Mouse (Mus musculus): ENCODE data around the gene 1110002E22Rik.

The 1110002E22Rik gene

DNA sequence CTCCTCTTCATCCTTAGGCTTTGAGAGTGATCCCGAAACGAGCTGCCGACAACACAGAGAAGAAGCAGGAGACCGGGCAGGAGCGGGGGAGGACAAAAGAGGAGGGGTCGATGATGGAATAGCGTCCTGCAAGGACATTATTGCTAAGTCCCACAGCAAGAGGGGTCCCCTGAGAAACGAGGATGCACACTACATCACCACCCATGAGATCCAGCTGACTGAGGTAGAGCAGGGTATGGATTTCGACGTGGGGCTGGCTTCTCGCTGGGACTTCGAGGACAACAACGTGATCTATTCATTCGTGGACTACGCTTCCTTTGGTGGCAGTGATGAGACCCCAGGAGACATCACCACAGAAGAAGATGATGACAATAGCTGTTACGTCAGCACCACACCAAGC lies 1.1 kb downstream of the 1110002E22Rik start:
- DNase-seq, result peak in 1 of 2 experiments; percentile 15

- peak; percentile 45 to 64 for DNase-seq
These were observed 1.6 kb downstream of the 1110002E22Rik start for GRCm38 (mm10) chr3:138066348-138066856.

DNA sequence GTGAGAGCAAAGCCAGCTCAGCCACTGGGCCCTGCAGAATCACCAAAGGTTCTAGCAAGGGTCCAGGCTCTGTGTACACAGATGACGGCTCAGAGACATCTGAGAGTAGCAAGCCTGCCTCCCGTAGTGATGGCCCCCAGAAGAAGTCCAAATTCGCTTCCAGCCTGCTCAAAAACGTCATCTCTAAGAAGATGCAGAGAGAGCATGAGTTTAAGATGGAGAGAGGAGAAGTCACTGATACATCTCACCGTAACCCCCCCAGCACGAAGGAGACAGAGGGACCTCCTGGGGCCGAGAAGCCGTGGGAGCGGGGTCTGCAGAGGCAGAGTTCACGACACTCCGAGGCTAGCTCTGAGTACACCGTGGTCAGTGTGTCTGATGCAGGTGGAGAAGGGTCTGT lies 2.4 kb downstream of the 1110002E22Rik start, which contains the start of gene Gm5105:
TSS of gene Gm5105 (minus strand) at position 101 of the 400 bp plus-strand sequence.
- DNase-seq, result no peak

DNA sequence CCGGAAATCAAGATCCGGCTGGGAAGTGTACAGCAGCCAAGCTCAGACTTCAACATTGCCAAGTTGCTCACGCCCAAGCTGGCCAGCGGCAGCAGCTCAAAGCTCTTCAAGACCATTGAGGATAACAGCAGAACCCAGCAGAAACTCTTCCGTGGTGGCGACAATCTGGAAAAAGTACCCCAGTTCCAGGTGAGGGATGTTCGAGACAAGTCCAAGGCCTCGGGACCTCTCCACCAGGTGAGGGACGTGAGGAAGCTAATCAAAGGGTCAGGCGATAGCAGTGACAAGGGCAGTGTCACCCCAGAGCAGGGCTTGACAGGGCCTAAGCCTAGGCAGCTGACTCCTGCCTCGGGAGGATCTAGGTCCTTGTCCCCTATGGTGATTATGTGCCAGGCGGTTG lies 3.3 kb downstream of the 1110002E22Rik start:
- no peak for DNase-seq

- no peak for DNase-seq
These were observed 5.1 kb downstream of the 1110002E22Rik start for GRCm38 (mm10) chr3:138069756-138070511.

GRCm38 (mm10) chr3:138071004-138071403 lies 6.2 kb downstream of the 1110002E22Rik start:
- DNase-seq, result no peak

- DNase-seq, result no peak
These were observed 6.7 kb downstream of the 1110002E22Rik start for GRCm38 (mm10) chr3:138071476-138072073.

DNA sequence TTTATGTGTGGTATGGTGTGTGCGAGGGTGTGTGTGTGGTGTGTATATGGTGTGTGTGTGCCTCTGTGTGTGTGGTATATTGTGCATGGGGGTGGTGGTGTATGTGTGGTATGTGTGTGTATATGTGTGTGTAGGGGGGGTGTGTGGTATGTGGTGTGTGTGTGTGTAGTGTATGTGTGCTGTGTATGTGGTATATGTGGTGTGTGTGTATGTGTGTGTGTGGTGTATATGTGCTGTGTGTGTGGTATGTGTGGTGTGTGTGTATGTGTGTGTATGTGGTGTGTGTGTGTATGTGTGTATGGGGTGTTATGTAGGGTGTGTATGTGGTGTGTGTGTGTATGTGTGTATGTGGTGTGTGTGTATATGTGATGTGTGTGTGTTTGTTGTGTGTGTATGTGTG lies 9.4 kb downstream of the 1110002E22Rik start:
- no peak for DNase-seq

DNA sequence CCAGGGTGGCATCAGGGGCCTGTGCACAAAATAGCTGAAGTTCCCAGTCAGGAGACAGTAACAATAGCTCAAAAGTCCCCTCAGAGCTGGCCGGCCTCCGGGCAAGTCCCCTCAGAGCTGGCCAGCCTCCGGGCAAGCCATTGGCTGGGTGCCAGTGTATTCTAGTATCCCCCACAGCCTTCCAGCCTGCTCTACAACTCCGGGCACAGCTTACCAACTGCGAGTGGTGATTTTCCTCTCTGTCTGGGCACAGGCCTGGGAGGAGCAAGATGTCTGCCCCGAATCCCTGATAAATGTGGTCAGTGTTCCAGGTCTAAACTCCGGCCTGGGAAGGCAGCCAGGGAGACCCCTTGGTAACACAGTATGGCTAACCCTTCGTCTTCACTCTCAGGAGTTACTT lies 10.4 kb downstream of the 1110002E22Rik start:
- DNase-seq, result peak; percentile 24 to 31

- no peak for DNase-seq
These were observed 12.9 kb downstream of the 1110002E22Rik start for GRCm38 (mm10) chr3:138077476-138078340.

DNA sequence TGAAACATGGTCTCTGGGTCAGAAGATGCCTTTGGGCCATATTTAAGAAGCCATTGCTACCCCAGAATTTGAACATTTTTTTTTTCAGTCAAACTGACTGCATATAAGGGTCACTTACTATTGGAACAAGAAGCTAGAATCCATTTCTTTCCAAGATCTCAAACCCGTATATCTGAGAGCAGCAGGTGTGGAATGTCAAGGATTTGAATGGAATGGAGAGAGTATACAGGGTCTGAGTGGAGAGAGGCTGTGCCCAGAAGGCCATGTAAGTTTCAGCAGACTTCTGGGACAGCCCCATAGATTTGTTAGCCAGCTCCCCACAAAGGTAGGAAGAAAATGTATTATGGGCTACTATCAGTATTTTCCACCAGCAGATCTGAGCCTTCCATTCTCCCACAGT lies 13.8 kb downstream of the 1110002E22Rik start:
- DNase-seq, result no peak

DNA sequence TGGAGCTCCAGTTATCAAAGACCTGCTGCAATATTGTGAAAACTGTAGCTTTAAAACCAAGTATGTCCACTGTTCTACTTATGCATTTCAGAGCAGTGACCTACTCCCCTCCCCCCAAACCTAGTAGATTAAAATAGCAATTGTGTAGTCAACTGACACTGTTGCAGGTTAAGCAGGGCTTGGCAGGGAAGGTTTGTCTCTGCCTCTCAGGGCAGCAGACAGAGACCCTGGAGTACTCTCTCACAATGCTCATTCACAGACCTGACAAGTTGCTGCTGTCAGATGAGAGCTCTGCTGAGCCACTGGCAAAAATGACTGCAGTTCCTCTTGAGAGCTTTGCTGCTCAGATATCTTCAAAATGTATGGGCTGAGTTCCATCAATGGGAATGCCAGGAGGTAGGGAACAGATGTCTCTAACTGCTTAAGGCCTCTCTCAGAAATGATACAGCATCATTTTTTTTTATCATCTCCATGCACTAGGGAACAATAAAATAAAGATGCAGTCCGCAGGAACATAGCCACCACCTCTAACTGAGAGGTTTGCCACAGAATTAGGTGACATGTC lies 18.3 kb downstream of the 1110002E22Rik start:
- no peak for DNase-seq

- no peak for DNase-seq
These were observed 19.0 kb downstream of the 1110002E22Rik start for GRCm38 (mm10) chr3:138083896-138084295.

DNA sequence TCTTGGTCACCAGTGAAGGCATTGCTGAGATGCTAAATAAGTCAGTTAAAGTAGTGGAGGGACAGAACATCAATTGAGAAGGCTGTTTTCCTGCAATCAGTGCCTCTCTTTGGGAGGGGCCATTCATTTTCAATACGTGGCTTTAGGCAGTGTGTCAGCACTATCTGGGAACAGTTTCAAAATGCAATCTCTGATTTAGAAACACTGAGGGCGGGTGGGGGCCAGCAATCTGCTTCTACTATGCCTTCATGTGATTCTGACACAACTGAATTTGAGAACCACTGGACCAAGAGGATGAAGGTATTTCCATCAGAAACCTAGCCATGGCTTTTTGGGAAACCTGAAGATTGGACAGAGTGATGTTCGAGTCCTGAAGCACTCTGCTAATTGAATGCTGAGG lies 30.4 kb downstream of the 1110002E22Rik start:
- DNase-seq, result no peak

- DNase-seq, result peak in 1 of 2 experiments; percentile 44
These were observed 30.9 kb downstream of the 1110002E22Rik start for GRCm38 (mm10) chr3:138095718-138096117.

- no peak for DNase-seq
These were observed 31.6 kb downstream of the 1110002E22Rik start for GRCm38 (mm10) chr3:138096263-138097028.

DNA sequence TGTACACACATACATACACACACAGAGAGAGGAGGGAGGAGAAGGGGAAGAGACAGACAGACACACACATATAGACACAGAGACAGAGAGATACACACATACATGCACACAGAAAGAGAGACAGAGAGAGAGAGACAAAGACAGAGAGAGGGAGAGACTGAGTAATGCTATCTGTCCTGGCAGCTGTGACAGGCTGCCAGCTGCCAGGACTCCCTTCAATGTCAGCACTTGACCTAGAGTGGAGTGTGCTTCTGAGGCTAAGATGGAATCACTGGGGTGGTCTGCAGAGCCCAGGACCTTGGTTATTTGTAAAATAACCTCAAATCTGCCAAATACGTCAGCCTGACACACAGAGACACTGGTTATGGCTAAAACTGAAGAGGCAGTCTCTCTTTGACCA lies 32.9 kb downstream of the 1110002E22Rik start:
- no peak for DNase-seq

DNA sequence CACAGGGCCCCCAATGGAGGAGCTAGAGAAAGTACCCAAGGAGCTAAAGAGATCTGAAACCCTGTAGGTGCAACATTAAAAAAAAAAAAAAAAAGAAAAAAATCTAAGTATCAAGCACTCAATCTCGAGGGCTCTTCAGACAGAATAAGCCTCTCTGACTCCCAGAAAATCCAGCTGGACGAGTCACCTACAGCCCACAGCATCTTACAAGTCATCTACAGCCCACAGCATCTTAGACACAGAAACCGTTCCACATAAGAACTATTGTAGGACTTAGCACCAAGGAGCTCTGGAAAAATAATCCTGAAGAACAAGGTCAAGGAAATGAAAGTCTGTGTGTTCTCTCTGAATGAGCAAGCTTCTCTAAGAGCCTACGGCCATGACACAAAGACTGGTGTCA lies 37.1 kb downstream of the 1110002E22Rik start:
- DNase-seq, result no peak

GRCm38 (mm10) chr3:138103690-138104089 lies 38.8 kb downstream of the 1110002E22Rik start:
- no peak for DNase-seq

DNA sequence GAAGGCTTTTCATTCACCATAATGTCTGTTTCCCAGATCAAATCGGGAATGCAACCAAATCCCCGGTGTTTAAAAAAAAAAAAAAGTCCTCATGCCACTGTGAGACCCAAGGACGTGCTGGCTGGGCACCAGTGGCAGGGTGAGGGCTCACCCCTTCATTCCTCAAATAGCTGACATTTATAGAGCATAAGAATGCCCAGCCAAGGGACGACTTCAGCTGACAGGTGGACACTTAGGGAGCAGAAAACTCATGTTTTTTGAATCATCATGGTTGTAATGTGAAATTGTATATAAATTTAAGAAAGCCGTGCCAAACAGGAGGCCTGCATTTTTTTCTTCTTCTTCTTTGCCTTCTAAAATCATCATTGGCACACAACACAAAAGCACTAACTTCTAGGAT lies 40.2 kb downstream of the 1110002E22Rik start:
- no peak for DNase-seq

- DNase-seq, result no peak
These were observed 42.0 kb downstream of the 1110002E22Rik start for GRCm38 (mm10) chr3:138106887-138107286.
